In genomic region chr11:94548041-94548784, GRCm38 (mm10) we compare ENCODE assay signal across 8 mouse cellular contexts. TPM values are rescaled to one million over a fixed set of nuclear protein-coding genes. Genes with fewer than 3 reads are reported as not detected.
DNase-seq lines count a peak whose midpoint lies in the region; ATAC-seq and TF ChIP-seq lines count a peak whose summit lies in the region.

No protein-coding gene starts in this region.

- peak overlapping the region; percentile 72 for H3K27ac ChIP-seq in bone marrow macrophage, adult 2 months (ENCODE audit: insufficient read depth, low read depth, low read length)
- no peak overlapping the region for H3K27ac ChIP-seq in forebrain, embryonic 11.5 days (ENCODE audit: low read depth, low read length)
- H3K27ac ChIP-seq in hindbrain, embryonic 11.5 days (ENCODE audit: low read depth, low read length), result no peak overlapping the region
- no peak overlapping the region for H3K27ac ChIP-seq in limb, embryonic 11.5 days (replicated peaks; ENCODE audit: low read depth, low read length)

- peaks cover 19% of the 10 kb centered on the region for H3K4me1 ChIP-seq in bone marrow macrophage, adult 2 months (ENCODE audit: control insufficient read depth, insufficient read depth, low read length)
- peaks cover 4% of the 10 kb centered on the region; the same call in 1 of the 2 replicates for H3K4me1 ChIP-seq in forebrain, embryonic 11.5 days (replicated peaks; ENCODE audit: control insufficient read depth, insufficient read depth, low read length)
- peaks cover 4% of the 10 kb centered on the region; the same call in 1 of the 2 replicates for H3K4me1 ChIP-seq in hindbrain, embryonic 11.5 days (replicated peaks; ENCODE audit: control insufficient read depth, insufficient read depth, low read length)
- H3K4me1 ChIP-seq in limb, embryonic 11.5 days (ENCODE audit: control insufficient read depth, insufficient read depth, low read length), result peaks cover 4% of the 10 kb centered on the region

- ATAC-seq in forebrain, embryonic 11.5 days (replicated peaks; ENCODE audit: low FRiP score), result 0 out of 2 replicates have a peak, but pooled peaks have one; percentile 28
- ATAC-seq in hindbrain, embryonic 11.5 days (ENCODE audit: low FRiP score), result peak; percentile 41; the same call in 1 of the 2 replicates
- ATAC-seq in limb, embryonic 11.5 days (ENCODE audit: insufficient number of reproducible peaks, low FRiP score, low TSS enrichment, low read depth), result no peak
- peak; percentile 42 for ATAC-seq in megakaryocyte-erythroid progenitor cell, adult 5-6 weeks (replicated peaks; ENCODE audit: low FRiP score, low TSS enrichment, poor library complexity, severe bottlenecking)

- peak; percentile 55 to 60 for DNase-seq in adrenal gland, adult 18-20 months (ENCODE audit: low spot score in 2 of 2)
- no peak for DNase-seq in adrenal gland, postnatal 4 days (ENCODE audit: low spot score in 2 of 2)
- DNase-seq in forebrain, embryonic 11.5 days (ENCODE audit: low spot score), result peak; percentile 67
- no peak for DNase-seq in hindbrain, embryonic 11.5 days (ENCODE audit: low spot score)
- peak; percentile 54 for DNase-seq in limb, embryonic 11.5 days (ENCODE audit: low spot score)
- DNase-seq in spleen, postnatal 10 days (ENCODE audit: low spot score in 2 of 2), result peak; percentile 13 to 44

- H3K9me3 ChIP-seq in forebrain, embryonic 11.5 days (ENCODE audit: control insufficient read depth, low read length), result no peaks in the 10 kb centered on the region
- no peaks in the 10 kb centered on the region for H3K9me3 ChIP-seq in hindbrain, embryonic 11.5 days (ENCODE audit: control insufficient read depth, low read length)
- H3K9me3 ChIP-seq in limb, embryonic 11.5 days (ENCODE audit: control insufficient read depth, low read length), result no peaks in the 10 kb centered on the region

- H3K27me3 ChIP-seq in forebrain, embryonic 11.5 days (ENCODE audit: control insufficient read depth, insufficient read depth, low read length), result no peaks in the 10 kb centered on the region
- H3K27me3 ChIP-seq in hindbrain, embryonic 11.5 days (ENCODE audit: control insufficient read depth, insufficient read depth, low read length), result no peaks in the 10 kb centered on the region
- no peaks in the 10 kb centered on the region for H3K27me3 ChIP-seq in limb, embryonic 11.5 days (ENCODE audit: control insufficient read depth, insufficient read depth, low read length)

- 16% methylated on average over 24 of the region's 24 CpGs for WGBS in forebrain, embryonic 11.5 days
- WGBS in hindbrain, embryonic 11.5 days, result 12% methylated on average over 24 of the region's 24 CpGs
- WGBS in limb, embryonic 11.5 days, result 16% methylated on average over 24 of the region's 24 CpGs

- no peak for TF ChIP-seq POLR2A in bone marrow macrophage, adult 2 months (IDR thresholded peaks at IDR 0.05; ENCODE audit: borderline replicate concordance, low read depth, low read length)

- peak overlapping the region; percentile 75 for H3K4me3 ChIP-seq in bone marrow macrophage, adult 2 months (ENCODE audit: insufficient read depth, low read length)
- peak overlapping the region; percentile 54 for H3K4me3 ChIP-seq in forebrain, embryonic 11.5 days (ENCODE audit: low read depth, low read length)
- H3K4me3 ChIP-seq in hindbrain, embryonic 11.5 days (ENCODE audit: low read depth, low read length), result peak overlapping the region; percentile 55
- H3K4me3 ChIP-seq in limb, embryonic 11.5 days (ENCODE audit: low read depth, low read length), result peak overlapping the region; percentile 40

- H3K36me3 ChIP-seq in forebrain, embryonic 11.5 days (ENCODE audit: control insufficient read depth, insufficient read depth, low read length), result no peaks in the 10 kb centered on the region
- H3K36me3 ChIP-seq in hindbrain, embryonic 11.5 days (ENCODE audit: control insufficient read depth, insufficient read depth, low read length), result no peaks in the 10 kb centered on the region
- no peaks in the 10 kb centered on the region for H3K36me3 ChIP-seq in limb, embryonic 11.5 days (ENCODE audit: control insufficient read depth, insufficient read depth, low read length)

- no peak for TF ChIP-seq CTCF in bone marrow macrophage, adult 2 months (IDR thresholded peaks at IDR 0.05; ENCODE audit: low read depth, low read length)

- peak overlapping the region; percentile 85 for H3K4me2 ChIP-seq in forebrain, embryonic 11.5 days (ENCODE audit: low read depth, low read length, severe bottlenecking)
- H3K4me2 ChIP-seq in hindbrain, embryonic 11.5 days (replicated peaks; ENCODE audit: low read depth, low read length), result peak overlapping the region; percentile 65
- H3K4me2 ChIP-seq in limb, embryonic 11.5 days (ENCODE audit: low read depth, severe bottlenecking), result peak overlapping the region; percentile 87

- peak overlapping the region; percentile 77 for H3K9ac ChIP-seq in forebrain, embryonic 11.5 days (ENCODE audit: low read length)
- H3K9ac ChIP-seq in hindbrain, embryonic 11.5 days (ENCODE audit: low read depth, low read length), result peak overlapping the region; percentile 77
- H3K9ac ChIP-seq in limb, embryonic 11.5 days (ENCODE audit: low read length), result peak overlapping the region; percentile 53; the same call in 1 of the 2 replicates

RNA-seq across cellular contexts. Expression of gene Rsad1, which starts 0.8 kb away (rescaled TPM):
- 10 to 100 TPM; 12.2 to 16.7 TPM for total RNA-seq in adrenal gland, adult 18-20 months (2021)
- 10 to 100 TPM; 14.5 to 15.3 TPM for total RNA-seq in adrenal gland, postnatal 4 days (2021)
- polyA plus RNA-seq in bone marrow macrophage, adult 2 months (2012; ENCODE audit: insufficient read depth, insufficient read length, missing spikeins), result 2.4 and 3.3 TPM in 2 replicates
- 2.9 and 3.7 TPM in 2 replicates for polyA plus RNA-seq in forebrain, embryonic 11.5 days (2014; fragmentation: Nextera tagmentation; extraction: Ambion mirVana)
- 3.4 TPM in 2 replicates for polyA plus RNA-seq in hindbrain, embryonic 11.5 days (2014; fragmentation: Nextera tagmentation; extraction: Ambion mirVana)
- polyA plus RNA-seq in limb, embryonic 11.5 days (2014; fragmentation: Nextera tagmentation; extraction: Ambion mirVana), result 3.1 and 4.1 TPM in 2 replicates
- 7.4 and 11.2 TPM in 2 replicates for total RNA-seq in megakaryocyte-erythroid progenitor cell, adult 5-6 weeks (2014; fragmentation: Nextera tagmentation)
- total RNA-seq in megakaryocyte-erythroid progenitor cell, adult 5-6 weeks (2017), result 6.8 and 8.6 TPM in 2 replicates

RNA-seq across cellular contexts. Expression of gene Chad, which starts 16.6 kb away (rescaled TPM):
- not detected for total RNA-seq in adrenal gland, adult 18-20 months (2021)
- under 1 TPM; 0.45 to 0.90 TPM for total RNA-seq in adrenal gland, postnatal 4 days (2021)
- not detected in 2 replicates for polyA plus RNA-seq in bone marrow macrophage, adult 2 months (2012; ENCODE audit: insufficient read depth, insufficient read length, missing spikeins)
- polyA plus RNA-seq in forebrain, embryonic 11.5 days (2014; fragmentation: Nextera tagmentation; extraction: Ambion mirVana), result not detected in 2 replicates
- polyA plus RNA-seq in hindbrain, embryonic 11.5 days (2014; fragmentation: Nextera tagmentation; extraction: Ambion mirVana), result 0.49 and 0.52 TPM in 2 replicates
- 0.53 and 0.55 TPM in 2 replicates for polyA plus RNA-seq in limb, embryonic 11.5 days (2014; fragmentation: Nextera tagmentation; extraction: Ambion mirVana)
- 0.50 and 0.87 TPM in 2 replicates for total RNA-seq in megakaryocyte-erythroid progenitor cell, adult 5-6 weeks (2014; fragmentation: Nextera tagmentation)
- not detected in 2 replicates for total RNA-seq in megakaryocyte-erythroid progenitor cell, adult 5-6 weeks (2017)

RNA-seq across cellular contexts. Expression of gene Mycbpap, which starts 26.7 kb away (rescaled TPM):
- total RNA-seq in adrenal gland, adult 18-20 months (2021), result 10 to 100 TPM in 1 of 2 experiments, 1 to 10 TPM in 1; 7.4 to 12.4 TPM
- total RNA-seq in adrenal gland, postnatal 4 days (2021), result 10 to 100 TPM in 1 of 2 experiments, 1 to 10 TPM in 1; 4.9 to 12.7 TPM
- 0.50 and 0.89 TPM in 2 replicates for polyA plus RNA-seq in bone marrow macrophage, adult 2 months (2012; ENCODE audit: insufficient read depth, insufficient read length, missing spikeins)
- 1.9 and 4.8 TPM in 2 replicates for polyA plus RNA-seq in forebrain, embryonic 11.5 days (2014; fragmentation: Nextera tagmentation; extraction: Ambion mirVana)
- polyA plus RNA-seq in hindbrain, embryonic 11.5 days (2014; fragmentation: Nextera tagmentation; extraction: Ambion mirVana), result 2.1 and 3.3 TPM in 2 replicates
- 4.2 and 4.9 TPM in 2 replicates for polyA plus RNA-seq in limb, embryonic 11.5 days (2014; fragmentation: Nextera tagmentation; extraction: Ambion mirVana)
- not detected in 2 replicates for total RNA-seq in megakaryocyte-erythroid progenitor cell, adult 5-6 weeks (2014; fragmentation: Nextera tagmentation)
- total RNA-seq in megakaryocyte-erythroid progenitor cell, adult 5-6 weeks (2017), result not detected in 2 replicates

RNA-seq across cellular contexts. Expression of gene Epn3, which starts 48.4 kb away (rescaled TPM):
- 10 to 100 TPM; 33.3 to 48.4 TPM for total RNA-seq in adrenal gland, adult 18-20 months (2021)
- total RNA-seq in adrenal gland, postnatal 4 days (2021), result 10 to 100 TPM; 10.3 to 13.2 TPM
- not detected in 2 replicates for polyA plus RNA-seq in bone marrow macrophage, adult 2 months (2012; ENCODE audit: insufficient read depth, insufficient read length, missing spikeins)
- 0.48 and 0.64 TPM in 2 replicates for polyA plus RNA-seq in forebrain, embryonic 11.5 days (2014; fragmentation: Nextera tagmentation; extraction: Ambion mirVana)
- polyA plus RNA-seq in hindbrain, embryonic 11.5 days (2014; fragmentation: Nextera tagmentation; extraction: Ambion mirVana), result 0.80 and 1.3 TPM in 2 replicates
- polyA plus RNA-seq in limb, embryonic 11.5 days (2014; fragmentation: Nextera tagmentation; extraction: Ambion mirVana), result 2.8 and 3.1 TPM in 2 replicates
- not detected in 2 replicates for total RNA-seq in megakaryocyte-erythroid progenitor cell, adult 5-6 weeks (2014; fragmentation: Nextera tagmentation)
- total RNA-seq in megakaryocyte-erythroid progenitor cell, adult 5-6 weeks (2017), result not detected in 2 replicates

RNA-seq across cellular contexts. Expression of gene Acsf2, which starts 53.5 kb away (rescaled TPM):
- total RNA-seq in adrenal gland, adult 18-20 months (2021), result 100 to 1,000 TPM; 143 to 171 TPM
- 10 to 100 TPM; 59.1 to 67.3 TPM for total RNA-seq in adrenal gland, postnatal 4 days (2021)
- 9.5 and 10.2 TPM in 2 replicates for polyA plus RNA-seq in bone marrow macrophage, adult 2 months (2012; ENCODE audit: insufficient read depth, insufficient read length, missing spikeins)
- 6.3 and 6.9 TPM in 2 replicates for polyA plus RNA-seq in forebrain, embryonic 11.5 days (2014; fragmentation: Nextera tagmentation; extraction: Ambion mirVana)
- 4.9 and 5.2 TPM in 2 replicates for polyA plus RNA-seq in hindbrain, embryonic 11.5 days (2014; fragmentation: Nextera tagmentation; extraction: Ambion mirVana)
- polyA plus RNA-seq in limb, embryonic 11.5 days (2014; fragmentation: Nextera tagmentation; extraction: Ambion mirVana), result 8.6 and 10.6 TPM in 2 replicates
- total RNA-seq in megakaryocyte-erythroid progenitor cell, adult 5-6 weeks (2014; fragmentation: Nextera tagmentation), result 6.9 and 10.6 TPM in 2 replicates
- 1.0 and 2.8 TPM in 2 replicates for total RNA-seq in megakaryocyte-erythroid progenitor cell, adult 5-6 weeks (2017)

Comparison
In these comparisons a context has a peak if more than half of its experiments do, and no peak if none do; other contexts are left out.
1. DNase-seq: peak in adrenal gland, adult 18-20 months (2 of 2), forebrain, embryonic 11.5 days (single experiment), limb, embryonic 11.5 days (single experiment) and spleen, postnatal 10 days (2 of 2); none in adrenal gland, postnatal 4 days (0 of 2) and hindbrain, embryonic 11.5 days (single experiment).
2. Peak in every context shown above with its lines, with median percentiles within 50 percentile points of each other: H3K4me3 ChIP-seq, H3K4me2 ChIP-seq and H3K9ac ChIP-seq.